15 mouse cellular contexts compared by ENCODE assay signal in the genomic region with DNA sequence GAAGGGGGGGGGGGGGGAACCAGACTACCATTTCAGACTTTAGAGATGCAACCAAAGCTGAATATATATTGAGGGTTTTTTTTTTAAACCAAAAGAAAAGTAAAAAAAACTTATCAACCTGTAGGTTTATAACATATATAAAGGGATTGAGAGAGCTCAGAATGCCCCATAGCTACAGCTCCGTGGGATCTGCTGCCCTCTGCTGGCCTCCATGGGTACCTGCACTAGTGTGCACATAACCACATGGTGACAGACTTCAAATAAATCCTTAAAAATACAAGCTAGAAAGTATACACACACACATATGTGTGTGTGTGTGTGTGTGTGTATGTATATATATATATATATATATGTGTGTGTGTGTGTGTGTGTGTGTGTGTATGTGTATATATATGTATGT.
A peak's percentile ranks its signal among the peaks of the same experiment; 100 is the strongest.
DNase-seq lines count a peak whose midpoint lies in the region; ATAC-seq and TF ChIP-seq lines count a peak whose summit lies in the region.
"Had no signal": no experiment of that assay in that cellular context is flagged by ENCODE, and none has a peak within 500 bp of the region (broad histone marks: within the 10 kb centered on the region; RNA-seq: fewer than 3 reads in every experiment).

No protein-coding gene starts in this region.

- H3K4me2 ChIP-seq in intestine, postnatal 0 days (replicated peaks; ENCODE audit: low read depth) = no peak overlapping the region
- no peak overlapping the region for H3K4me2 ChIP-seq in intestine, embryonic 16.5 days (ENCODE audit: low read depth, low read length)
- no peak overlapping the region for H3K4me2 ChIP-seq in lung, postnatal 0 days (replicated peaks; ENCODE audit: low read depth, low read length)
- H3K4me2 ChIP-seq: limb, embryonic 12.5 days; lung, embryonic 15.5 days had no signal

- H3K4me1 ChIP-seq in intestine, postnatal 0 days (replicated peaks; ENCODE audit: control insufficient read depth, insufficient read depth, low read length) = no peaks in the 10 kb centered on the region
- no peaks in the 10 kb centered on the region for H3K4me1 ChIP-seq in intestine, embryonic 16.5 days (ENCODE audit: control insufficient read depth, insufficient read depth, low read length)
- H3K4me1 ChIP-seq in lung, postnatal 0 days (ENCODE audit: insufficient read depth, low read depth, low read length) = no peaks in the 10 kb centered on the region
- H3K4me1 ChIP-seq in lung, adult 2 months (ENCODE audit: control insufficient read depth, insufficient read depth, low read length) = no peaks in the 10 kb centered on the region
- H3K4me1 ChIP-seq: limb, embryonic 12.5 days; lung, embryonic 15.5 days had no signal

- no peak for TF ChIP-seq EP300 in lung, postnatal 0 days (IDR thresholded peaks at IDR 0.05)

- no peak overlapping the region for H3K9ac ChIP-seq in intestine, postnatal 0 days (ENCODE audit: low read depth, low read length)
- no peak overlapping the region for H3K9ac ChIP-seq in intestine, embryonic 16.5 days (ENCODE audit: low read depth, low read length)
- no peak overlapping the region for H3K9ac ChIP-seq in lung, postnatal 0 days (replicated peaks; ENCODE audit: low read depth)
- H3K9ac ChIP-seq: limb, embryonic 12.5 days; lung, embryonic 15.5 days had no signal

- TF ChIP-seq CTCF in intestine, postnatal 0 days (IDR thresholded peaks at IDR 0.05; ENCODE audit: low read depth) = 0 out of 2 replicates have a peak, but pooled peaks have one; percentile 31
- 0 out of 2 replicates have a peak, but pooled peaks have one; percentile 14 for TF ChIP-seq CTCF in lung, postnatal 0 days (IDR thresholded peaks at IDR 0.05)
- TF ChIP-seq CTCF in lung, adult 2 months (IDR thresholded peaks at IDR 0.05; ENCODE audit: insufficient read depth, low read length) = no peak

- H3K27ac ChIP-seq in intestine, postnatal 0 days (ENCODE audit: low read depth, low read length) = no peak overlapping the region
- no peak overlapping the region for H3K27ac ChIP-seq in intestine, embryonic 16.5 days (ENCODE audit: low read length)
- no peak overlapping the region for H3K27ac ChIP-seq in lung, postnatal 0 days (ENCODE audit: low read length)
- H3K27ac ChIP-seq: limb, embryonic 12.5 days; lung, embryonic 15.5 days had no signal

- no peaks in the 10 kb centered on the region for H3K27me3 ChIP-seq in intestine, postnatal 0 days (replicated peaks; ENCODE audit: control insufficient read depth, insufficient read depth, low read length)
- H3K27me3 ChIP-seq in intestine, embryonic 16.5 days (replicated peaks; ENCODE audit: control insufficient read depth, insufficient read depth, low read length) = no peaks in the 10 kb centered on the region
- no peaks in the 10 kb centered on the region for H3K27me3 ChIP-seq in lung, postnatal 0 days (replicated peaks; ENCODE audit: insufficient read depth, low read length)
- H3K27me3 ChIP-seq: limb, embryonic 12.5 days; lung, embryonic 15.5 days had no signal

- H3K9me3 ChIP-seq in intestine, postnatal 0 days (ENCODE audit: control insufficient read depth) = no peaks in the 10 kb centered on the region
- H3K9me3 ChIP-seq in intestine, embryonic 16.5 days (ENCODE audit: control insufficient read depth, low read length) = no peaks in the 10 kb centered on the region
- no peaks in the 10 kb centered on the region for H3K9me3 ChIP-seq in lung, postnatal 0 days (ENCODE audit: low read length)
- H3K9me3 ChIP-seq: lung, embryonic 15.5 days had no signal

- 80% methylated on average over 1 of the region's 1 CpGs for WGBS in intestine, postnatal 0 days
- WGBS in intestine, embryonic 16.5 days = 76% methylated on average over 1 of the region's 1 CpGs
- 62% methylated on average over 1 of the region's 1 CpGs for WGBS in lung, postnatal 0 days
- WGBS in lung, adult 2 months = 81% methylated on average over 1 of the region's 1 CpGs

- no peaks in the 10 kb centered on the region for H3K36me3 ChIP-seq in intestine, postnatal 0 days (ENCODE audit: control insufficient read depth, insufficient read depth)
- H3K36me3 ChIP-seq in intestine, embryonic 16.5 days (ENCODE audit: control insufficient read depth, insufficient read depth, low read length) = no peaks in the 10 kb centered on the region
- no peaks in the 10 kb centered on the region for H3K36me3 ChIP-seq in lung, postnatal 0 days (ENCODE audit: insufficient read depth, low read length)
- H3K36me3 ChIP-seq: limb, embryonic 12.5 days; lung, embryonic 15.5 days had no signal

- no peak for DNase-seq in lung, postnatal 0 days (ENCODE audit: low spot score)
- no peak for DNase-seq in lung, adult 2 months
- DNase-seq in ES-CJ7 (ENCODE audit: low read depth, low spot score) = peak; percentile 19
- peak; percentile 50 for DNase-seq in ZHBTc4 (ENCODE audit: low read depth, low spot score)
- DNase-seq in T-cell, adult 2 months (ENCODE audit: low spot score) = no peak
- DNase-seq in thymus, postnatal 14 days = no peak
- DNase-seq: adrenal gland, postnatal 36 days; cerebellum, adult 9-11 months; right cerebral cortex, postnatal 25 days had no signal

- no peak for TF ChIP-seq POLR2A in lung, adult 2 months (IDR thresholded peaks at IDR 0.05; ENCODE audit: borderline replicate concordance, extremely low read depth, low read depth, low read length)

- no peak for ATAC-seq in intestine, postnatal 0 days
- no peak for ATAC-seq in intestine, embryonic 16.5 days
- no peak for ATAC-seq in lung, postnatal 0 days
- ATAC-seq: CD4-positive, CD25-positive, alpha-beta regulatory T cell, adult 4 months; midbrain, embryonic 16.5 days had no signal

- no peak overlapping the region for H3K4me3 ChIP-seq in intestine, postnatal 0 days (ENCODE audit: low read depth, low read length)
- no peak overlapping the region for H3K4me3 ChIP-seq in intestine, embryonic 16.5 days (ENCODE audit: low read length)
- no peak overlapping the region for H3K4me3 ChIP-seq in lung, postnatal 0 days (ENCODE audit: low read depth, low read length)
- no peak overlapping the region for H3K4me3 ChIP-seq in lung, adult 2 months (replicated peaks; ENCODE audit: extremely low read depth, low read depth, low read length)
- H3K4me3 ChIP-seq: limb, embryonic 12.5 days; lung, embryonic 15.5 days had no signal

Comparison
In these comparisons a context has a peak if more than half of its experiments do, and no peak if none do; other contexts are left out.
1. DNase-seq: peak in ES-CJ7 (single experiment) and ZHBTc4 (single experiment); none in lung, postnatal 0 days (single experiment), lung, adult 2 months (single experiment), T-cell, adult 2 months (single experiment) and thymus, postnatal 14 days (single experiment).